Mouse (Mus musculus) left cerebral cortex, postnatal 10 days (tissue): ENCODE measurements around the gene Padi6. TPM values are rescaled to one million over a fixed set of nuclear protein-coding genes. Genes with fewer than 3 reads are reported as not detected.

ENCODE experiments used
- DNase-seq, 2 experiments: peaks; one replicate each; pipeline ENCODE4 v3.0.0; 2021 to 2022; ENCODE audit warnings: low spot score in 2 of 2, mixed read lengths in 1 of 2; ENCODE audit errors: extremely low spot score in 1 of 2
- intact Hi-C: fragments of 180-260 bp; cut with DNase I; formaldehyde crosslinking; loops from one replicate; pipeline ENCODE4 v1.15.1; 2025
- total RNA-seq, 2 experiments: library from RNA; stranded (reverse); gene quantifications; 2 replicates each; pipeline ENCODE4 v1.2.3; 2021

Padi6 gene
- total RNA-seq, 2 experiments from 2014 or later: 0.49 to 0.87 TPM

DNA sequence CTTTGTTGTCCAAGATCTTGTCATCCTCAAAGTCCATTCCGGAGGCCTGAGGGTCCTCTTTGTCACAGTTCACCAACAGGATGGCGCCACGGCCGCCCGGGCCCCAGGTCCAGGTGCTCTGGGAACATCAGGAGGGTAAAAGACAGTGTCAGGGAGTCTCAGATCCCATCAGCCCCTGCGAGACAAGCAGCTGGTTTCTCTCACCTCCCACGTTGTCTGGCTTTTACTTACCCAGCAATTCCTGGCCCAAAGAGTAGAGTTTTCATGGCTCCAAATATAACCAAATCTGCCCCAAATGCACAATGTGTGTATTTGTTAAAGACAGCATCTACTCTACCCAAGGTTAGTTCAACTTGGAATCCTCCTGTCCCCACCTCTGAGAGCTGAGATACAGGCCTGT is 19.2 kb upstream of the Padi6 start:
- intact Hi-C loops: no loop called here
- DNase-seq: no peak

DNA sequence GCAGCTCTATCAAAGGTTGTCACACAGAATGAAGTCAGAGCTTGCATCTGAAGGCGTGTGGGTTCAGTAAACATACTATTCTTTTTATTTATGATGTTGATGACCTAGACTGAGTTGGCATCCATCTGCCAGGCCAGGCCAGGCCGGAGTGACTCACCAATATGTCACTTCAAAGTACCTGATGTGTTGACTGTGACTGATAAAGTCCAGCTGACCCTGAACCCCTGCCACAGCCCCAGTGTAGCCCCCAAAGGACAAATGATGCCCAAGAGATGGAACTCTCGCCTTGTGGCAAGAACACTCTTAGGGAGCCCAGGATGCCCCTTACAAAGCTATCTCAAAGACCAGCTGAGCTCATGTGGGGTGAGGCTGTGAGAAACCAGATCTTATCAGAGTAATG is 13.4 kb upstream of the Padi6 start:
- no peak for DNase-seq
- intact Hi-C loops: no loop called here

DNA sequence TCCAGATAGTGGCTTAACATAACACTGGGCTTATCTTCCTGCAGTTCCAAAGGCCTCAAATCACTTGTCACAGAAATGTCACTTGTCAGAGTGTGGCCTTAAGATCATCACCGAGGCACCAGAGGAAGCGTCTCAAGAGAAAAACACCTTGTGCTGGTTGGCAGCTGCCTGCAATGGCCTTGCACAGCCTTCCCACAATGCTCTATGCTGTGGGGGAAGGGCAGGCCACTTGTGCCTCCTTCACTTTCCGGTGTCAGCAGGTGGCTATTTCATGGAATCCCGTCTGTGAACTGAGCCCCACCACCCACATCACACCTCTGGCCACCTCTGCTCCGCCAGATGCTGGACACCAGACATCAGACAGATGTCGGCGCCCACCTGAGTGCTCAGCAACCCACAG is 10.9 kb upstream of the Padi6 start:
- DNase-seq: no peak
- intact Hi-C loops: no loop called here

DNA sequence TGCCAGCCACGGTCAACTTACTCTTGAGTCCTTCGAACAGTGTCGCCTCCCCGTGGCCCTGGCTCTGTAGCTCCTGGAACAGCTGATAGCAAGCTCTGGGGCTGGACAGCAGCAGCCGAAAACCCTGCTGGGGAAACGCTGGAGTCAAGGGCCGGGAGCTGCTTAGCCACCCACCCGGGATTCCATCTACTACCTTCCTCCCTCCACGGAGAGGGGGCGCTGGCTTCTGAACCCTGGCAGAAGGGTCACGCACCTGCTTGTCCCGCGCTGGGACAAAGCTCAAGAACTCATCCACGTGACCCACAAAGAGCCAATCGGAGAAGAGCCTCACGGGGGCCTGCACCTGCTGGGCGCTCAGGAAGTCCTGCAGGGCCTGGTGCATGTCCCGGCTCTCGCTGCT is 7.9 kb upstream of the Padi6 start:
- intact Hi-C loops: no loop called here
- peak in 1 of 2 experiments; percentile 37 for DNase-seq

DNA sequence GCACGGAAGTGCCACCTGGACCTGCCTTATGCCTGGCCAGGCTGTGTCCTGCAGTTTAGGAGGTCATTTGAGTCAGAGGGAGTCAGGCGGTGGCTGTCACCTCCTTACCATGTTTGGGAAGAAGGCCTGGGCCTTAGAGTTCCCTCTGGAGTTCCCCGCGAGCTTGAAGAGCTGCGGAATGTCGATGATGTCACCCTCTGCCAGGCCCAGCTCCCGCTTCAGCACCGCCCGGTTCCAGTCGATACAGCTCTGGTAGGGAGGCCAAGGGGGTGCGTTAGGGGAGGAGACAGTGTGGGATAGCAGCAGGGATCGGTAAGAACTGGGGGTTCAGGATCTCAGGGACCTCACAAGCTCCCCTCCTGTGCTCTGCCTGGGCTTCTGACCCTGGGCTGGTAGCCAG is 5.5 kb upstream of the Padi6 start:
- DNase-seq: no peak

DNA sequence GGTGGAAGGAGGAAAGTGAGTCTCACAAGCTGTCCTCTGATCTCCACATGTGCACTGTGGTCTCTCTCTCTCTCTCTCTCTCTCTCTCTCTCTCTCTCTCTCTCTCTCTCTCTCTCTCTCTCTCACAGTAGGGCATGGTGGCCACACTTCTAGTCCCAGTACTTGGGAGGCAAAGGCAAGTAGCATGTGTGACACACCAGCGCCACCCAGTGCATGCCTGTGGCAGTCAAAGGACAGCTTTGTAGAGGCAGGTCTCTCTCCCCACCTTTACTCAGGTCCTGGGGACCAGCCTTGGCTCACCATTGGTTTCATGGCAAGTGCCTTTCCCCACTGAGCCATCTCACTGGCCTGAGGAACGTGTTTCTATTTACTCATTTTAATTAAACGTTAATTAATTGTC is 2.2 kb upstream of the Padi6 start:
- intact Hi-C loops: no loop called here
- peak in 1 of 2 experiments; percentile 57 for DNase-seq

More for the DNA sequence above, 5.5 kb upstream of the Padi6 start:
- intact Hi-C loops: no loop called here

DNA sequence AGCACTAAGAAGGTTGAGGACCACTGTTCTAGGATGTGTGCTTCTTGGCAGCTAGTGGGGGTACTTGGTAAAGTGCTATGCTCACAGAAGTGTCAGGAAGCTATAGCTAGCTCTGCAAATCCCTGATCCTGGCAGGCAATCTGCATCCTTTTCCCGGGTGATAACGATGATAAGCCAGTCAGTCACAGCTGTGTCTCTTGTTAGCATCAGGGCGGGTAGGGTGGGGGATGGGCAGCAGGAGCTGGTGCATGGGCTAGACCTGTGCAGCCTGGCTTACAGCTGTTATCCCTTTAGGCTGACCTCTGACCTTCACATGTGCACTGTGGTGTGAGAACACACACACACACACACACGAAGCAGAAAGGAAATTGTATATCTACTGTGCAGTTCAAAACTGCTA is 643 bp upstream of the Padi6 start:
- intact Hi-C loops: no loop called here

DNA sequence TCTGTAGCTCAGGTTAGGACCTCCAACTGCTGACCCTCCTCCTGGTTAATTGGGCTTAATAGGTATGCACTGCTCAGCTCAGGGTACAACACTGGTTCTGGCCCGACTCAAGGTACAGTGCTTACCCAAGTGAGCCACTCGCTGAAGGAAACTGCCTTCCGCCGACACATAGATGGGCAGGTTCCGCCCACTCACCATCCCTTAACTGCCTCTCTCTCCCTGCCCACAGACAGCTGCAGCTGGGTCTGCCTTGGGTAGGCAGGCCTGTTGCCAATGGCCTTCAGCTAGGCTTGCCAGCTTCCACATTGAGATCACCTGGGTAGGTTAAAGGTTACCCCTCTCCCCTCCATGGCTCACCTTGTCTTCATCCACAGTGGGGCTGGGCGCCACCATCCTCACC is 1.0 kb downstream of the Padi6 start:
- DNase-seq: no peak
- intact Hi-C loops: no loop called here

More for the DNA sequence above, 643 bp upstream of the Padi6 start:
- no peak for DNase-seq

DNA sequence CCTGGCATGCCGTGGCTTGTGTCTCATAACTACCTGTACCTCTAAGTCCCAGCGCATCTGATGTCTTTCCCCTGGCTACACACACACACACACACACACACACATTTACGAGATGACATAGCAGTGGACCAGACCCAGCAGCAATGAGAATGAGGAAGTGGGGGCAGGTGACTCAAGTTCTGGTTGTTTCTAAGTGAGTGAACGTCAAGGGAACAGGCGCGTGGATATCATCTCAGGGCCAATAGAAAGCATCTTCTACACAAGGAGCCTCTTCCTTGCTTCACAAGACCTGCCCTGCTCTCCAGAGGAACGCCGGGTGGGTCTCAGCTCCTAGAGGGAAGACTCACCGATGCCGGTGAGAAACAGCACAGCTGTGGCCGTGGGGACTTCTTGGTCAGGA is 1.8 kb downstream of the Padi6 start:
- intact Hi-C loops: no loop called here
- no peak for DNase-seq

DNA sequence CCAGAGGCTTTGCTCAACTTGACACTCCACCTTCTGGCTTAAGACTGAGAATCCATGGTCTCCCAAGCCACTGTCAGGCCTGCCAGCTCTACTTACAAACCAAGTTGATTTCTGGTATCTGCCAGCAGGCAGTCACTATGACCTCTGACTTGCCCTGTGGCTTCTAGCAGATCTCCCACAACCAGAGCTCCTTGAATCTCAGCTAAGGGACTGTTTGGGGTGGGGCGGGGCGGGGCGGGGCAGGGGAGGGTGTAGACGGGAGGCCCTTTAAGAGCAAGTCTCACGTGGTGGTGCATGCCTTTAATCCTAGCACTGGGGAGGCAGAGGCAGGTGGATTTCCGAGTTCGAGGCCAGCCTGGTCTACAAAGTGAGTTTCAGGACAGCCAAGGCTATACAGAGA is 9.6 kb downstream of the Padi6 start:
- intact Hi-C loops: no loop called here

DNA sequence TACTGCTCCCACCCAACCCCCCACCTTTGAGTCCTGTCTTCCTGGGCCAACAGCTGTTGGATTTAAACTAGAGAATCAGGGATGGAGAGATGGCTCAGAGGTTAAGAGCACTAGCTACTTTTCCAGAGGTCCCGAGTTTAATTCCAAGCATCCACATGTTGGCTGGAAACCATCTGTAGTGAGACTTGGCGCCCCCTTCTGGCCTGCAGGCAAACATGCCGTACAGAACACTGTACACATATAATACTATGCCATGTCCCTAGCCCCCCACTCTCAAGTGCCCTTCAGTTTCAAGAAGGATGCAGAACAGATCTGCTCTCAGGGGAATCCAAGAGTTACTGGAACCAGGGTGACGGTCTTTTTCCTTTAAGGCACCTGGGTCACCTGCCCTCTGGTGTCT is 10.8 kb downstream of the Padi6 start:
- intact Hi-C loops: no loop called here
- DNase-seq: no peak

More for the DNA sequence above, 9.6 kb downstream of the Padi6 start:
- DNase-seq: no peak

DNA sequence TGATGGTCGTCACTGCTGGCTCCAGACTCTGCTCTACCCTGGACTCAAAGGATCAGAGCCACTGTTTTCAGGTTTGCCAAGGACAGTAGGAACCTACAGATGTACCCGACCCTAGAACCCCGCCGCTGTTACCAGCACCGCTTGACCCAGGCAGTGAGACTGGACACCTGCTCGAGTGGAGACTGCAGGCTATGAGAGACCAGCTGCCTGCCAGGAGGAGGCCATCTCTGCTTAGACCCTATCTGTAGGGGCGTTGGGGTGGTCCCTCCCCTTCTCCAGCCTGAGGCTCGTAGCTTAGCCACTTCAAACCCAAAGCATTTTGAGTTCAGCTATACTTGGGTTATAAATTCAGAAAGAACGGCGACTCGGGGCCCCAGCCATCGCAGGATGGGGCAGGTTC is 15.5 kb downstream of the Padi6 start:
- intact Hi-C loops: no loop called here
- DNase-seq: no peak

DNA sequence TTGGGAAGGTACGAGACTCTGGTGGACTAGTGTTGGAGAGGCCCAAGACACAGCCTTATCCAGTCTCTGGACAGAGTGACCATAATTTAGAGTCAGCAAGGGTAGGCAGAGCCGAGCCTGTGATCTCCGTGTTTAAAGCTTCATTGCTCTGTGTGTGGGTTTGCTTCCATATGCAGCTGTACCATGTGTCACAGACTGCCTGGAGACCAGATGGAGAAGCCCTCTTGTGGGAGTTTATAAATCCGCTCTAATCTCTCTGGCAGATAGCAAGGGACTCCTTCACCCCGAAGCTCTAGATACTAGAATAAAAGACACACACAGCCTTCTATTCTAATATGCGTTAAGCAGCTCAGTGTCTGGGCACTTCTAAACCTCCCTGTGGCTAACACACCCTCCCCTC is 17.7 kb downstream of the Padi6 start:
- DNase-seq: no peak
- intact Hi-C loops: loop anchor here (5.0 kb wide), 1 partner anchor 178 kb away; no protein-coding TSS in a partner anchor

DNA sequence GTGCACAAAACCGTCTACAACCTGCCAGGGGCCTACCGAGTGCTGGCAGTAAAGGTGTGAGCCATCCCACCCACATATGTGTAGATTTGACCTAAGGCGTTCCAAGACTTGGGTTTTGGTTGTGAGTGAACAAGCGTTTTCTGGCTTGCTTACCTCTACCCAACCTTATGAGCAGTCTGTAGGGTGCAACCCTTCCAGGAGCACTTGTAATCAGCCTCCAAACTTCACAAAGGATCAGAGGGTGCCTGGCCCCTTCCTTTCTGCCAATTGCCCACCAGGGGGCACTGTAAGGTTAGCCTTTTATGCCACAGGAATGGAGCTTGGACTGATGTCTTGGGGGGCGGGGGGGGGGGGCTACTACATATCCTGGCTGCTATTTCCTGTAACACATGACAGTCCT is 18.6 kb downstream of the Padi6 start:
- DNase-seq: no peak
- intact Hi-C loops: loop anchor here (5.0 kb wide), 1 partner anchor 178 kb away; no protein-coding TSS in a partner anchor

DNA sequence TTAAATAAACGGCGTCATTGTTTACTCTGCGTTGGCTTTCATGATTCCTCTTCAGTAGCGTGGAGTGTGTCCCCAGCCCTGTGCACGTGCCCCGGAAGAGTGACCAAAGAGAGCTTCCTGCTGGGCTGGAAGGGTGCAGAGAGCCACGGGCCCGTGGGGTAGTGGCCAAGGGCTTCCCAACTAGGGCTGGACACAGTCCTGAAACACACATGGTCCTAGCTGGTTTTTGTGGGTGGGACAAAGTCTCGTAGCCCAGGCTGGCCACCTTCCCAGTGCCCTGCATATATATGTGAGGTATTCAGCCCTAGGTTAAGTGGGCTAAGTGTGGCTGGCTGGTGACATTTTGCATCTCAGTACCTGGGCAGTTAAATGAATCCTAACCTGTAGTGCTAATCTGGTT is 19.3 kb downstream of the Padi6 start:
- DNase-seq: no peak
- intact Hi-C loops: loop anchor here (5.0 kb wide), 1 partner anchor 179 kb away; no protein-coding TSS in a partner anchor

DNA sequence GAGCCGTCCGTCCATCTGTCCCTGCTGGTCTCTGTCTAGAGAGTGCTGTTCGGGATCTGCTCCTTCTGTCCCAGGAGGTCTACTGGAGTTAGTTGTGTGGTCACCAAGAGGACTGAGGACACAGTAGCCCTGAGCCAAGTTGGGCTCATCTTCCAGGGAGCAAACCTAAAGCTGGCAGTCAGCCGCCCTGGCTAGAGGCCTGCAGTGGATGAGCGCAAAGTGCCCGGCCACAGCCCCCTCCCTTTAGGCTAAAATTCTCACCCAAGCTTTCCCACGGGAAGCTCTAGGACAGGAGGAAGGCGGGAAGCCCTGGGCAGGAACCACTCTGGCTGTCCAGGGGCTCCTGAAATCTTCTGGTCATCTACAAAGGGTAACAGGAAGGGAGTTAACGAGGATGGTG is 19.7 kb downstream of the Padi6 start:
- DNase-seq: no peak
- intact Hi-C loops: loop anchor here (5.0 kb wide), 1 partner anchor 180 kb away; no protein-coding TSS in a partner anchor

DNA sequence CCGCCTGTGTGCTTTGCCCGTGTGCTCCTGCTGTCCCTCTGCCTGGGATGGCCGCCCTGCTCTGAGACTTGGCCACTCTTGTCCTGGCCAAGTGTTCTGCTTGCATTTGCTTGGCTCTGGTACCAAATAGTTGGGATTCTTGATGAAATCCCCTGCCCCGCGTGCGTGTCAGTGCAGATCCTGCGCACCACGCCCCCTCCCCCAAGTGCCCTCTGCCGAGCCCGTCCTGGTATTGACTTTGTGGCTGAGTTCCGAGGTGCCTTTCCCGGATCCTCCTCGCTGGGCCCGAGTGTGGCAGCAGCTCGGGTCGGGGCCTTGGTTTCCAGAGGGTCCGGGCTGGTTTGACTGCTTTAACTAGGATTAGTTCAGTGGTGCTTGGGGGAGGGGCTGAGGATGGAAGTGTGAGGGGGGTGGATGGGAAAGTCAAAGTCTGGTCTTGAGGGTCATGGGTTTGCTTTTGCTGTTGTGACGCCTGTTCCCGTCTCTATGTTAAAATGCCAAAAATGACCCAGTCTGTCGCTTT is 20.4 kb downstream of the Padi6 start:
- intact Hi-C loops: loop anchor here (5.0 kb wide), 1 partner anchor 180 kb away; no protein-coding TSS in a partner anchor

DNA sequence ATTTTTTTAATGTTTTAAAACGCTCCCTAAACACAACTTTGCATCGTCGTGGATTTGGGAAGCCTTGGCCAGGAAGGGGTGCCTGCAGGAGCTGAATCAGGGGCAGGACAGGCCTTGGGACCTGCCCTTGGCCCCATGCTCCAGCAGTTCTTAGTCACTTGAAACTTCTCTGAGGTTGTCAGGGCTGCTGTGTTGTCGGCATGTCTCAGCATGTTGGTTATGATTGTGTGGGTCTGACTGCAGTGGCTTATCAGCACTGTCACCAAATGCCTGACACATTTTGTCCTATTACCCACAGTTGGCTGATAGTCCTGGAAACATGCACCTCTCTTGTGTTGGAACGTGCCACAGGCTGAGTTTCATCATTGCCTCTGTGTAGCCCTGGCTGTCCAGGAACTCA is 22.4 kb downstream of the Padi6 start:
- intact Hi-C loops: loop anchor here (5.0 kb wide), 1 partner anchor 182 kb away; no protein-coding TSS in a partner anchor

More for the DNA sequence above, 20.4 kb downstream of the Padi6 start:
- DNase-seq: no peak

DNA sequence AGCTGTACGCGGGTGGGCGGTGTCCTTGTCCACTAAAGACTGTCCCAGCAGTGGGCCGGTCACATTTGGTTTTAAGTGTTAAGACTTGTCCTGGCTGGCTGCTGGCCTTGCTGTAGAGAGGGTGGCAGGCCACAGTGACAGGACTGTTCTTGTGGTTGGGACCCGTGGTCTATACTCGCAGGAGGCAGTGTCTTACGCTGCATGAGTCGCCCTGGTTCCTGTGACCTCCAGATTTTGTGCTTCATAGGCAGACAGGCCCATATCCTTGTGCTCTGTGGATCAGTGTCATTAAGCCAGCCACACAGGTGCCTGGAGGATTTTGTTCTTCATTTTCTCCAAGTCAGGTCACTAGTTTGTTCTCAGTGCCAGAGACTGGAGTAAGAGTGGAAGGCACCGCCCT is 24.0 kb downstream of the Padi6 start:
- intact Hi-C loops: no loop called here
- no peak for DNase-seq

More for the DNA sequence above, 22.4 kb downstream of the Padi6 start:
- no peak for DNase-seq

DNA sequence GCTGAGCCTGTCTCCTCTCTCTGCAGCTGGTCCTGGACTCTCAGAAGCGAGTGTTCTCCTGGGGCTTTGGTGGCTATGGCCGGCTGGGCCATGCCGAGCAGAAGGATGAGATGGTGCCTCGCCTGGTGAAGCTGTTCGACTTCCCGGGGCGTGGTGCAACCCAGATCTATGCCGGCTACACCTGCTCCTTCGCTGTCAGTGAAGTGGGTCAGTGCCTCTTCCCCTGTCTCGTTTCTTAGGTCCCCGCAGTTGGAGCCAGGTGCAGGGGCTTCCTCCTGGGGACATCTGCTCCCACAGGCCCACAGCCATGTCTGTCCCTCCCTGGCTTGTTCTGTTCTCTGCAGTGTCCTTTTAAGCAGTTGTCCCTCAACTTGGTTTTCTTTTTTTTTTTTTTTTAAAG is 25.4 kb downstream of the Padi6 start:
- intact Hi-C loops: no loop called here
- no peak for DNase-seq

DNA sequence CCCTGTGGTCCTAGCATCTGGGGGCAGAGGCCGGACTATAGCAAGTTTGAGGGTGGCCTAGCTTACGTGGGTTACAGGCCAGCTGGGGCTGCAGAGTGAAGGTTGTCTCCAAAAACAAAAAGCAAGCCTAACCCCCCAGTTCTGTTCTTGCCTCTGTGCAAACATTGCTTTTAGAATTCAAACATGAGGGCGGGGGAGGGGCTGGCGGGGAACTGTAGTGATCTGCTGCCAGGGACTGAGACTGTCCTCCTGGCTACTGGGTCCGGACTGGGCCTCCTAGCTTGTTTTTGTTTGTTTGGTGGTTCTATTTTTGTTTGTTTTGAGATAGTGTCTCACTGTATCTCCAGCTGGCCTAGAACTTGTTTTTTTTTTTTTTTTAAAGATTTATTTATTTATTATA is 27.9 kb downstream of the Padi6 start:
- intact Hi-C loops: loop anchor here (5.0 kb wide), 1 partner anchor 37 kb away; no protein-coding TSS in a partner anchor
- no peak for DNase-seq
